Mouse (Mus musculus) heart, embryonic 14.5 days (tissue): Measurements from ENCODE around the gene Atat1. TPM values are rescaled to one million over a fixed set of nuclear protein-coding genes. Genes with fewer than 3 reads are reported as not detected.

Source experiments
- ATAC-seq: fragments of 200-750 bp; cut with Nextera tagmentation; 2 replicates; pipeline ENCODE4 v1.8.0; 2017; ENCODE audit warnings: low read depth, moderate TSS enrichment; ENCODE audit not compliant: insufficient number of reproducible peaks, insufficient read depth, low FRiP score
- H3K27ac ChIP-seq, 2 experiments: fragments of 200-500 bp in 1 of 2; fragments of 300-500 bp in 1 of 2; sonication (generic) in 1 of 2; replicated peaks in 1 of 2; 2 replicates each; pipeline ENCODE4 v1.5.1; 2012 to 2014; ENCODE audit warnings: low read depth in 2 of 2, low read length in 2 of 2, control low read depth in 1 of 2, mild to moderate bottlenecking in 1 of 2, mixed read lengths in 1 of 2; ENCODE audit not compliant: control insufficient read depth in 1 of 2, insufficient read depth in 1 of 2
- H3K27me3 ChIP-seq: fragments of 300-500 bp; sonication (generic); 2 replicates; pipeline ENCODE4 v1.6.1; 2014; ENCODE audit warnings: mild to moderate bottlenecking, low read length, control low read depth; ENCODE audit not compliant: control insufficient read depth, insufficient read depth
- H3K36me3 ChIP-seq: fragments of 300-500 bp; sonication (generic); 2 replicates; pipeline ENCODE4 v1.6.1; 2014; ENCODE audit warnings: mild to moderate bottlenecking, control low read depth, low read length, mixed read lengths; ENCODE audit not compliant: control insufficient read depth, insufficient read depth
- H3K4me1 ChIP-seq, 2 experiments: fragments of 200-500 bp in 1 of 2; fragments of 300-500 bp in 1 of 2; sonication (generic) in 1 of 2; 2 replicates each; pipeline ENCODE4 v1.6.1; 2012 to 2014; ENCODE audit warnings: low read length in 2 of 2, control low read depth in 1 of 2, mixed read lengths in 1 of 2; ENCODE audit not compliant: control insufficient read depth in 2 of 2, insufficient read depth in 2 of 2
- H3K4me2 ChIP-seq: fragments of 300-500 bp; sonication (generic); 2 replicates; pipeline ENCODE4 v1.6.1; 2014; ENCODE audit warnings: mild to moderate bottlenecking, low read length
- H3K4me3 ChIP-seq, 2 experiments: fragments of 200-500 bp in 1 of 2; fragments of 300-500 bp in 1 of 2; sonication (generic) in 1 of 2; 2 replicates each; pipeline ENCODE4 v1.5.1; 2012 to 2014; ENCODE audit warnings: low read length in 2 of 2, mild to moderate bottlenecking in 2 of 2, control low read depth in 1 of 2, low read depth in 1 of 2, moderate library complexity in 1 of 2; ENCODE audit not compliant: control insufficient read depth in 1 of 2, insufficient read depth in 1 of 2
- H3K9ac ChIP-seq: fragments of 300-500 bp; sonication (generic); 2 replicates; pipeline ENCODE4 v1.6.1; 2014; ENCODE audit warnings: mild to moderate bottlenecking, low read length
- H3K9me3 ChIP-seq: fragments of 300-500 bp; sonication (generic); 2 replicates; pipeline ENCODE4 v1.6.1; 2016; ENCODE audit warnings: low read length, control low read depth; ENCODE audit not compliant: control insufficient read depth
- WGBS: fragments of 180-500 bp; shearing (Covaris S2); extraction: QIAGEN DNeasy Blood & Tissue Kit; methylation state at CpG from one replicate; pipeline ENCODE4 v1.1.7; 2014; 5-methylcytosine and 5-hydroxymethylcytosine counted together
- polyA plus RNA-seq: library from polyadenylated mRNA; unstranded; fragments of >200 nt; fragmentation: Nextera tagmentation; extraction: Ambion mirVana; gene quantifications from 2 replicates; pipeline ENCODE4 v1.2.1, GENCODE M21; 2014

The Atat1 gene
- polyA plus RNA-seq, 1 experiment from 2014 or later, result 52.5 TPM

GRCm38 (mm10) chr17:35907609-35908008 is 2.3 kb downstream of the Atat1 start:
- ATAC-seq, result no peak
- Histone ChIP-seq H3K27me3 (no peaks in the 10 kb centered on the region), H3K4me2 (no peak overlapping the region), H3K9me3 (no peaks in the 10 kb centered on the region), H3K4me1 (peaks cover 11 to 32% of the 10 kb centered on the region in 2 experiments), H3K9ac (no peak overlapping the region), H3K27ac (no peak overlapping the region), H3K36me3 (peaks cover 69% of the 10 kb centered on the region), H3K4me3 (no peak overlapping the region)
- WGBS, result 85% methylated on average over 2 of the region's 2 CpGs

- Histone ChIP-seq H3K36me3 (peaks cover 66% of the 10 kb centered on the region), H3K4me2 (no peak overlapping the region)
These were observed 4.3 kb downstream of the Atat1 start for GRCm38 (mm10) chr17:35905587-35905986.

GRCm38 (mm10) chr17:35903992-35904355 is 5.9 kb downstream of the Atat1 start:
- Histone ChIP-seq H3K27ac (peak overlapping the region; percentile 15 to 72), H3K4me1 (peaks cover 4 to 23% of the 10 kb centered on the region in 2 experiments; a peak in 3 of 4 replicates), H3K36me3 (peaks cover 80% of the 10 kb centered on the region), H3K9me3 (no peaks in the 10 kb centered on the region), H3K27me3 (no peaks in the 10 kb centered on the region), H3K4me3 (no peak overlapping the region), H3K9ac (peak overlapping the region; percentile 51; the same call in 1 of the 2 replicates), H3K4me2 (no peak overlapping the region)
- WGBS, result 85% methylated on average over 4 of the region's 4 CpGs
- ATAC-seq, result no peak

More at GRCm38 (mm10) chr17:35905587-35905986, 4.3 kb downstream of the Atat1 start:
- H3K4me3 ChIP-seq, result no peak overlapping the region
- no peak overlapping the region for H3K27ac ChIP-seq
- H3K9me3 ChIP-seq, result no peaks in the 10 kb centered on the region
- H3K4me1 ChIP-seq, result peaks cover 11 to 32% of the 10 kb centered on the region in 2 experiments
- 97% methylated on average over 1 of the region's 1 CpGs for WGBS
- no peaks in the 10 kb centered on the region for H3K27me3 ChIP-seq
- H3K9ac ChIP-seq, result no peak overlapping the region
- ATAC-seq, result no peak

GRCm38 (mm10) chr17:35903343-35903991 is 6.4 kb downstream of the Atat1 start:
- Histone ChIP-seq H3K36me3 (peaks cover 80% of the 10 kb centered on the region), H3K9me3 (no peaks in the 10 kb centered on the region), H3K4me3 (no peak overlapping the region), H3K9ac (no peak overlapping the region), H3K27me3 (no peaks in the 10 kb centered on the region), H3K4me1 (peaks cover 4 to 18% of the 10 kb centered on the region in 2 experiments; a peak in 3 of 4 replicates), H3K4me2 (no peak overlapping the region), H3K27ac (peak overlapping the region; percentile 40 to 72)
- peak; percentile 81 for ATAC-seq
- WGBS, result 71% methylated on average over 9 of the region's 9 CpGs

GRCm38 (mm10) chr17:35900636-35901035 is 9.2 kb downstream of the Atat1 start:
- no peak for ATAC-seq
- H3K36me3 ChIP-seq, result peaks cover 58% of the 10 kb centered on the region
- H3K9me3 ChIP-seq, result no peaks in the 10 kb centered on the region
- no peak overlapping the region for H3K9ac ChIP-seq
- WGBS, result 73% methylated on average over 3 of the region's 3 CpGs
- H3K27ac ChIP-seq, result no peak overlapping the region
- H3K4me2 ChIP-seq, result no peak overlapping the region
- peaks cover 10 to 25% of the 10 kb centered on the region in 2 experiments for H3K4me1 ChIP-seq
- no peak overlapping the region for H3K4me3 ChIP-seq
- H3K27me3 ChIP-seq, result no peaks in the 10 kb centered on the region

GRCm38 (mm10) chr17:35897644-35898573 is 12.0 kb downstream of the Atat1 start:
- Histone ChIP-seq H3K27me3 (no peaks in the 10 kb centered on the region), H3K27ac (peak overlapping the region in 1 of 2 experiments; percentile 86; a peak in 1 of 4 replicates), H3K9me3 (no peaks in the 10 kb centered on the region), H3K4me2 (peak overlapping the region; percentile 91), H3K36me3 (peaks cover 60% of the 10 kb centered on the region), H3K4me3 (peak overlapping the region; percentile 22 to 68; a peak in 3 of 4 replicates), H3K9ac (peak overlapping the region; percentile 89), H3K4me1 (peaks cover 6 to 8% of the 10 kb centered on the region in 2 experiments)
- 42% methylated on average over 23 of the region's 23 CpGs for WGBS
- no peak for ATAC-seq

GRCm38 (mm10) chr17:35896781-35897643 is 12.9 kb downstream of the Atat1 start, which contains the start of gene 2310061I04Rik:
2310061I04Rik (minus strand) TSS chr17:35897431.
- peak; percentile 92 for ATAC-seq
- H3K9ac ChIP-seq, result peak within 1 kb of the TSS; percentile 89
- no peaks in the 10 kb centered on the region for H3K27me3 ChIP-seq
- peak within 1 kb of the TSS; percentile 68 to 98 for H3K4me3 ChIP-seq
- H3K36me3 ChIP-seq, result peaks cover 67% of the 10 kb centered on the region
- H3K9me3 ChIP-seq, result no peaks in the 10 kb centered on the region
- peaks cover 6 to 7% of the 10 kb centered on the region in 2 experiments for H3K4me1 ChIP-seq
- H3K27ac ChIP-seq, result peak within 1 kb of the TSS; percentile 86
- H3K4me2 ChIP-seq, result peak within 1 kb of the TSS; percentile 91
- 0% methylated on average over 81 of the region's 86 CpGs for WGBS
